Mouse (Mus musculus): ENCODE data around the gene Serping1.
"Not testable (repeated sequence)": the region's sequence is repeated elsewhere in the genome, so short reads cannot be mapped to it uniquely, and the experiment has no call there.

The Serping1 gene

GRCm38 (mm10) chr2:84775241-84775640 is at the start of gene Serping1:
Gene Serping1 (minus strand): TSS chr2:84775444.
- ChIA-PET POLR2A (interaction anchor here (0.5 to 10.9 kb wide), 52 partner anchors 9 to 317 kb away, joined by 3 to 267 read pairs (median 6); partner anchors contain the start of genes Gm19426 (in 3 of the 4), Clp1 (in 2 of the 4), Ctnnd1 (in 2 of the 4) and Slc43a1 (in 2 of the 4)), CTCF (interaction anchor here in 3 of 4 experiments (0.6 to 2.4 kb wide), 8 partner anchors 10 to 181 kb away, joined by 3 to 16 read pairs (median 6); partner anchors contain the start of gene Ube2l6 (in 2 of the 3))

GRCm38 (mm10) chr2:84823237-84823636 is 48.0 kb upstream of the Serping1 start:
- POLR2A ChIA-PET: interaction anchor here (0.5 to 4.3 kb wide), 26 partner anchors 8 to 157 kb away, joined by 3 to 48 read pairs (median 5); partner anchors contain the start of genes Slc43a1 (in 2 of the 4), Clp1 (in 1 of the 4), Gm19426 (in 1 of the 4) and Serping1 (in 1 of the 4)
- CTCF ChIA-PET: interaction anchor here (0.5 to 1.8 kb wide), 12 partner anchors 9 to 829 kb away, joined by 3 to 9 read pairs (median 4); partner anchors contain the start of gene Ube2l6 (in 1 of the 4)

GRCm38 (mm10) chr2:84822552-84822951 is 47.3 kb upstream of the Serping1 start, which contains the start of gene Smtnl1:
Gene Smtnl1 (minus strand): TSS chr2:84822652.
- POLR2A ChIA-PET: interaction anchor here in 3 of 4 experiments (0.5 to 4.3 kb wide), 28 partner anchors 8 to 214 kb away, joined by 3 to 48 read pairs (median 4); partner anchors contain the start of genes Slc43a1 (in 2 of the 3), Clp1 (in 1 of the 3), Gm19426 (in 1 of the 3) and P2rx3 (in 1 of the 3)
- CTCF ChIA-PET: interaction anchor here (0.8 to 1.8 kb wide), 12 partner anchors 9 to 185 kb away, joined by 3 to 9 read pairs (median 4); partner anchors contain the start of gene Ube2l6 (in 1 of the 4)

GRCm38 (mm10) chr2:84819861-84820260 is 44.6 kb upstream of the Serping1 start:
- ChIA-PET POLR2A (interaction anchor here in 2 of 4 experiments (0.6 to 5.6 kb wide), 12 partner anchors 7 to 264 kb away, joined by 3 to 86 read pairs (median 8); partner anchors contain the start of genes Gm19426 (in 2 of the 2) and Slc43a1 (in 1 of the 2)), CTCF (interaction anchor here in 3 of 4 experiments (0.6 to 1.3 kb wide), 6 partner anchors 12 to 79 kb away, joined by 3 to 8 read pairs (median 3); no protein-coding TSS in a partner anchor)

- ChIA-PET POLR2A (interaction anchor here in 3 of 4 experiments (0.6 to 17.7 kb wide), 25 partner anchors 9 to 235 kb away, joined by 3 to 679 read pairs (median 7); partner anchors contain the start of genes Gm19426 (in 2 of the 3), Slc43a1 (in 2 of the 3), Smtnl1 (in 2 of the 3) and Clp1 (in 1 of the 3)), CTCF (interaction anchor here in 3 of 4 experiments (0.5 to 3.4 kb wide), 16 partner anchors 9 to 195 kb away, joined by 3 to 22 read pairs (median 5); partner anchors contain the start of gene Ube2l6 (in 2 of the 3))
Observed at GRCm38 (mm10) chr2:84812676-84813075, 37.4 kb upstream of the Serping1 start.

GRCm38 (mm10) chr2:84811880-84812279 is 36.6 kb upstream of the Serping1 start:
- CTCF ChIA-PET: interaction anchor here in 3 of 4 experiments (0.9 to 3.4 kb wide), 10 partner anchors 8 to 71 kb away, joined by 3 to 22 read pairs (median 4); partner anchors contain the start of gene Ube2l6 (in 2 of the 3)
- POLR2A ChIA-PET: interaction anchor here (0.6 to 17.7 kb wide), 31 partner anchors 8 to 1049 kb away, joined by 3 to 679 read pairs (median 7); partner anchors contain the start of genes Gm19426 (in 2 of the 4), Slc43a1 (in 2 of the 4), Smtnl1 (in 2 of the 4) and Ube2l6 (in 2 of the 4)

GRCm38 (mm10) chr2:84810886-84811577 is 35.8 kb upstream of the Serping1 start:
- CTCF ChIA-PET: interaction anchor here in 3 of 4 experiments (0.8 to 3.4 kb wide), 8 partner anchors 13 to 71 kb away, joined by 3 to 22 read pairs (median 8); partner anchors contain the start of gene Ube2l6 (in 3 of the 3)

GRCm38 (mm10) chr2:84810526-84810885 is 35.3 kb upstream of the Serping1 start:
- CTCF ChIA-PET: interaction anchor here in 3 of 4 experiments (0.6 to 3.4 kb wide), 9 partner anchors 12 to 237 kb away, joined by 3 to 22 read pairs (median 6); partner anchors contain the start of genes Ube2l6 (in 3 of the 3) and Tnks1bp1 (in 1 of the 3)
- POLR2A ChIA-PET: interaction anchor here (0.6 to 17.7 kb wide), 49 partner anchors 10 to 351 kb away, joined by 3 to 679 read pairs (median 4); partner anchors contain the start of genes Slc43a1 (in 4 of the 4), Smtnl1 (in 3 of the 4), Ube2l6 (in 3 of the 4) and Gm19426 (in 2 of the 4)

More at GRCm38 (mm10) chr2:84810886-84811577, 35.8 kb upstream of the Serping1 start:
- POLR2A ChIA-PET: interaction anchor here (0.6 to 17.7 kb wide), 48 partner anchors 10 to 352 kb away, joined by 3 to 679 read pairs (median 4); partner anchors contain the start of genes Slc43a1 (in 3 of the 4), Smtnl1 (in 3 of the 4), Ube2l6 (in 3 of the 4) and Gm19426 (in 2 of the 4)

- CTCF ChIA-PET: interaction anchor here in 3 of 4 experiments (0.5 to 2.6 kb wide), 4 partner anchors 11 to 350 kb away, joined by 3 to 13 read pairs (median 8); partner anchors contain the start of gene Ube2l6 (in 2 of the 3)
- POLR2A ChIA-PET: interaction anchor here (0.7 to 17.7 kb wide), 40 partner anchors 7 to 290 kb away, joined by 3 to 679 read pairs (median 4); partner anchors contain the start of genes Slc43a1 (in 3 of the 4), Gm19426 (in 2 of the 4), Serping1 (in 2 of the 4) and Smtnl1 (in 2 of the 4)
Observed at GRCm38 (mm10) chr2:84809330-84809729, 34.1 kb upstream of the Serping1 start.

GRCm38 (mm10) chr2:84806546-84806945 is 31.3 kb upstream of the Serping1 start:
- ChIA-PET CTCF (interaction anchor here in 1 of 4 experiments (0.5 to 1.4 kb wide), 3 partner anchors 66 to 84 kb away, joined by 3 to 4 read pairs (median 3); no protein-coding TSS in a partner anchor), POLR2A (interaction anchor here (0.6 to 17.7 kb wide), 31 partner anchors 8 to 228 kb away, joined by 3 to 679 read pairs (median 8); partner anchors contain the start of genes Gm19426 (in 3 of the 4), Selenoh (in 2 of the 4), Serping1 (in 2 of the 4) and Slc43a1 (in 2 of the 4))

GRCm38 (mm10) chr2:84803963-84804362 is 28.7 kb upstream of the Serping1 start:
- CTCF ChIA-PET: interaction anchor here in 3 of 4 experiments (0.6 to 2.9 kb wide), 15 partner anchors 8 to 85 kb away, joined by 3 to 13 read pairs (median 3); partner anchors contain the start of gene Smtnl1 (in 1 of the 3)
- POLR2A ChIA-PET: interaction anchor here (0.7 to 17.7 kb wide), 37 partner anchors 9 to 243 kb away, joined by 3 to 679 read pairs (median 5); partner anchors contain the start of genes Clp1 (in 2 of the 4), Gm19426 (in 2 of the 4), Serping1 (in 2 of the 4) and Slc43a1 (in 2 of the 4)

GRCm38 (mm10) chr2:84801223-84801622 is 26.0 kb upstream of the Serping1 start:
- POLR2A ChIA-PET: interaction anchor here in 2 of 4 experiments (4.5 to 17.7 kb wide), 4 partner anchors 8 to 61 kb away, joined by 63 to 679 read pairs (median 191); partner anchors contain the start of genes Gm19426 (in 2 of the 2), Serping1 (in 1 of the 2) and Ypel4 (in 1 of the 2)
- CTCF ChIA-PET: not testable (repeated sequence)

GRCm38 (mm10) chr2:84800304-84800703 is 25.1 kb upstream of the Serping1 start:
- POLR2A ChIA-PET: interaction anchor here in 3 of 4 experiments (0.5 to 17.7 kb wide), 5 partner anchors 9 to 194 kb away, joined by 4 to 679 read pairs (median 63); partner anchors contain the start of genes Gm19426 (in 2 of the 3) and Ypel4 (in 1 of the 3)
- CTCF ChIA-PET: no interaction called here

GRCm38 (mm10) chr2:84799041-84799561 is 23.9 kb upstream of the Serping1 start:
- CTCF ChIA-PET: interaction anchor here (0.6 to 3.4 kb wide), 61 partner anchors 9 to 1105 kb away, joined by 3 to 70 read pairs (median 5); partner anchors contain the start of genes Serping1 (in 2 of the 4), Clp1 (in 1 of the 4), Gm19426 (in 1 of the 4) and Smtnl1 (in 1 of the 4)
- POLR2A ChIA-PET: interaction anchor here (0.5 to 17.7 kb wide), 54 partner anchors 9 to 252 kb away, joined by 3 to 679 read pairs (median 5); partner anchors contain the start of genes Clp1 (in 2 of the 4), Gm19426 (in 2 of the 4), Serping1 (in 2 of the 4) and Gm28635 (in 1 of the 4)

- ChIA-PET POLR2A (interaction anchor here (0.6 to 17.7 kb wide), 59 partner anchors 9 to 249 kb away, joined by 3 to 679 read pairs (median 4); partner anchors contain the start of genes Clp1 (in 2 of the 4), Gm19426 (in 2 of the 4), Serping1 (in 2 of the 4) and Gm28635 (in 1 of the 4)), CTCF (interaction anchor here (0.5 to 3.4 kb wide), 87 partner anchors 8 to 1104 kb away, joined by 3 to 70 read pairs (median 5); partner anchors contain the start of genes Serping1 (in 2 of the 4), Clp1 (in 1 of the 4), Gm19426 (in 1 of the 4) and Smtnl1 (in 1 of the 4))
Observed at GRCm38 (mm10) chr2:84798493-84798921, 23.3 kb upstream of the Serping1 start, which contains the start of gene Ube2l6. Gene Ube2l6 (plus strand): TSS chr2:84798828.

Data from embryonic stem cell, embryonic (primary cell).